Mouse (Mus musculus): ENCODE data around the gene Gpd2.

Gpd2 gene

DNA sequence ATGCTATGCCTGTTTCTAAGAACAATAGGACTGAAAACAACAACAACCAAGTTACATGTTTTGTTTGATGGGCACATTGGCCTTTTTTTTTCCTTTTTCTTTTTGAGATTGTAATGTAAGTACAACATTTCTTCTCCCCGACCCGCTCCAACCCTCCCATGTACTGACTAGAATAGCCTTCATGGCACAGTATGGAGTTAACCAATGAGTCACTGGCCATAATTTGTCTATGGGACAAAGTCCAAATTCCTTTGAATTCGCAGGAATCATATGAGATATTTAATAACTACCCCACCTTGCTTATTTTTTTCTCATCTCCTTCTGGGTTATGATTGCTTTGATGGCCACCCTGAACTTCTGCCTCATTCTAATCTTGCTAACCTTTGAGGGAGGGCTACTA is 12.7 kb downstream of the Gpd2 start:
- DNase-seq (ENCODE audit: low read depth, low spot score), result no peak

DNA sequence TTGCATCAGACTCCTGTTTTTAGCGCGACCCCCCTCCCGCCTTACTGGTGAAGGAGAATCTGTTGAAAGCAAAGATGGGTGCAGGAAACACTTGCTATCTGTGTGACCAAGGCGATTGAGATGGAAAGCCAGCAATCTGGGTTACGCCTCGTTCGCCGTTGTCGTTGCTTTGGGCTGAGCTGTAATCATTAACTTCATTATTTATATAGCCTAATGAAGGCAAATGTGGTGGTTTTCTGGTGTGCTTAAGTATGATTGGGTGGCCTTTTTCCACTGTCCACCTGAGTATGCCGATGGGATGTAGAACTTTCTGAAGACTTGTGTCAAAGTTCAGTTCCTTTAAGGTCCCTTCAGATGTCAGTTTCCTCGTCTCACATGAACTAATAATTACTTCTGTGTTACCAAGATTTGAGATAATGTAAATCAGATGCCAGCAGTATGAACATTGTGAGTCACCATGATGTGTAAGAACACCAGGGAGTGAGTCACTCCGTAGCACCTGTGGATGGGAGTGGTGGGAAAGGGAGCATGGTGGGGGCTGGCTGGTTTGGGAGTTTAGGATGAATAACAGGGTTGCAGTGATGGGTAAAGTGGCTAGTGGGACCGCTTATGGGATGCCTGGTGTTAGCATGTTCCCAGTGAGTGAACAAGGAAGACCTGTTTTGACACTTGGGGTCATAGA is 14.3 kb downstream of the Gpd2 start:
- no peak for DNase-seq (ENCODE audit: low read depth, low spot score)

- no peak for DNase-seq (ENCODE audit: low read depth, low spot score)
Measured at GRCm38 (mm10) chr2:57252542-57253301, 15.3 kb downstream of the Gpd2 start.

DNA sequence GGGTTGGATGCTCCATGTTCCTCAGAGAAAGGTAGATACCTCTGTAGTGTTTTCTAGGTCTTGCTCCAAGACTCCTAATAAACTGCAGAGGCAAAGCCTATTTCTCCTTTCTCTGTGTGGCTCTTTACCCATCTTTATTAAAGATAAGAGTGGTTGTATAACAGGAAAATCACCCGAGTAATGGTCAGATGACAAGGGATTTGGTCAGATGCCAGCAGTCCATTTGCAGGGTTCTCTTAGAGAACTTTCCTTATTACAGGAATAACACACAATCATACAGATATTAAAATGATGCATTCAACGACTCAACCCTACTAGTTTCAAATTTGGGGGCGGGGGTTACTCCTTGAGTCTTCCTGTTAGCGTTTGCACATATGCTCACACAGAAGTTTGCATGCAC is 16.8 kb downstream of the Gpd2 start:
- DNase-seq (ENCODE audit: low read depth, low spot score), result no peak

- peak; percentile 61 for DNase-seq (ENCODE audit: low read depth, low spot score)
Measured at GRCm38 (mm10) chr2:57255153-57255670, 17.8 kb downstream of the Gpd2 start.

GRCm38 (mm10) chr2:57255836-57256235 is 18.4 kb downstream of the Gpd2 start:
- DNase-seq (ENCODE audit: low read depth, low spot score), result no peak

DNA sequence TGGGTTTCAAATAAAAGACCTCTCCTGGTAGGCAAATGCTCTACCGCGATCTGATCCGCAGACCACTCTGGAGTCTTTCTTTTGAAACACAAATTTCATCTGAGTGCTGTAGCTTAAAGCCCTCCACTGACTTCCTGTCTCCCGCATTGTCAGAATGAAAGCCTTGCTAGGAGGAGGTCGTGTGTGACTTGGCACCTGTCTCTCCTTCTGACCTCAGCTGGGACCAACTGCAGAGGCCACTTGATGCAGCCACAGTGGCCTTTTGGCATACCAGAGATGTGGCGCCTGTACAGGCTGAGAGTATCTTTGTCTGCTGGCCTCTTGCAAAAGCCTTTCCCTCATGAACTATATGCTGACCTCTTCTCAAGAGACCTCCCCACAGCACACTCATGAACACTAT is 19.0 kb downstream of the Gpd2 start:
- peak; percentile 86 for DNase-seq (ENCODE audit: low read depth, low spot score)

GRCm38 (mm10) chr2:57261286-57262077 is 24.0 kb downstream of the Gpd2 start:
- DNase-seq (ENCODE audit: low read depth, low spot score), result peak; percentile 30

DNA sequence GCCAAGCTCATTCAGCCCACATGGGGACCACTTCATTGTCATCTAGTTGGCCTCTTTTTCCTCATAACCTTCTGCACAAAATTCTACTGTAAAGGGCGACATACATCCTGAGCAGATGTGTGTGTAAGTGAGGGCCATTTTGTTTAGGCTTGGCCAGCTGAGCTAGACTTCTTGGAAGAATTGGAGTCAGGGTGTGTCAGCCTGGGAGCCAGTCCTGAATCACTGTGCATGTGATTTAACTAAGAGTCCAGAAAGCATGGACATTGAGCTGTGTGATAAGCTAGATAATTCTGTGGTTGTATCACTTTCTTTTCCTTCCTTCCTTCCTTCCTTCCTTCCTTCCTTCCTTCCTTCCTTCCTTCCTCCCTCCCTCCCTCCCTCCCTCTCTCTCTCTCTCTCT is 26.0 kb downstream of the Gpd2 start:
- no peak for DNase-seq (ENCODE audit: low read depth, low spot score)

DNA sequence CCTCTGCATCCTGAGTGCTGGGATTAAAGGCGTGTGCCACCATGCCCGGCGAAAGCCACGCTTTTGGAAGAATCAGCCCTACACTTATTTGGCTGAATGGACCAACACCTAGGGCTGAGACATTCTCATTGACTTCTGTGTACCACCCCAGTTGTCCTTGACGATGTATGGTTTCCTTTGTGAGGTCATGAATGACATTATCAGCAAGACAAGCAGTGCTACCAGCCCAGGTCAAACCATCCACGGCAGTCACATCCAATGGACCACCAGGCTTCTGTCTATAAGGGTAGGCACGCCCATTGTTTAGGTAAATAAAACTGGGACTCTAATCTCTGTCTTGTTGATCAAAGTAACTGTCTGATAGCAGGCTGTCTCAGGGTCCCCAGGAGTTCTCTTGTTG is 27.5 kb downstream of the Gpd2 start:
- peak; percentile 58 for DNase-seq (ENCODE audit: low read depth, low spot score)

DNA sequence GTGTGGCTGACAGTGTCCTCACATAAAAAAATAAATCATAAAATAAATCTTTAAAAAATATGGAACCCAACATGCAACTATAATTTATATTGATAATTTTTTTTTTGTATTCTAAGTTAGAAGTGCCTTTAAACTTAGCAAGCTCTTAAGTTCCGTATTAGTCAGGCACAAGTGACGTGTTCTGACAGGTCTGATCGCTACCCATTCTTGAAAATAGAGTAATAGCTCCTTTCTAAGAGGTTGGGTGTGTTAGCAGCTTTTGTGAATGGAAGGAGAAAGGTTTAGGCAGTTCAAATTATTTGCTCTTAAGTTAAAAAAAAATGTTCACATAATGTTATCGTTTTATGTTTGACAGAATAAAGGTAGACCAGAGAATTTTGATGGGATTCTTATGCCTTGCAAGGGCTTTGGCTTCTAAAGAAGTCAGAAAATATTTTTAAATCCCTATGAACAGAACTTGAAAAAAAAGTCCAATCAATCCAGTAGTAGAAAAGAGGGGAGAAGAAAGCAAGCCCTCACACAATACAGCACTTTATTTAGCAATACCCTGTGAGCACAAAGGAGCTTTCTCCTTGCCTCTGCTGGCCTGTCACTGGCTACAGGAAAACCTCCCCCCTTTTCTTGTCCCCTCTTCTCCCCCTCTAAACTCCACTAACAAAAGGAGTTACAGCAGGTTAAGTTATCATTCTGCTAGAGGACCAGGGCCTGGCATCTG is 29.4 kb downstream of the Gpd2 start:
- no peak for DNase-seq (ENCODE audit: low read depth, low spot score)

GRCm38 (mm10) chr2:57267394-57267716 is 29.9 kb downstream of the Gpd2 start:
- DNase-seq (ENCODE audit: low read depth, low spot score), result no peak

DNA sequence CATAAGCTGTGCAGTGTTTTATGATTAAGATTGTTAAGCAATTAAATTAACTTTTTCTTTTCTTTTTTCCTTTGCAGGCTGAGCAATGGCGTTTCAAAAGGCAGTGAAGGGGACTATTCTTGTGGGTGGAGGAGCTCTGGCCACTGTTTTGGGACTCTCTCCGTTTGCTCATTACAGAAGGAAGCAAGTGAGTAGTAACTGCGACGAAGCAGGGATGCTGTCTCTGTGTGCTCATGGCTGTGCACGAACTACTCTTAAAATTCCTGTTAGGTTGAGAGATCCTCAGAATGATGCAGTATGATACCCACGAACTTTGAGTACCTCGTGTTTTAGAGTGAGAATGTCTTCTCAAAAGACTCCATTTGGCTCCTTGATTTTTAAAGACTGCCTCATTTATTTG is 30.5 kb downstream of the Gpd2 start:
- DNase-seq (ENCODE audit: low read depth, low spot score), result no peak

DNA sequence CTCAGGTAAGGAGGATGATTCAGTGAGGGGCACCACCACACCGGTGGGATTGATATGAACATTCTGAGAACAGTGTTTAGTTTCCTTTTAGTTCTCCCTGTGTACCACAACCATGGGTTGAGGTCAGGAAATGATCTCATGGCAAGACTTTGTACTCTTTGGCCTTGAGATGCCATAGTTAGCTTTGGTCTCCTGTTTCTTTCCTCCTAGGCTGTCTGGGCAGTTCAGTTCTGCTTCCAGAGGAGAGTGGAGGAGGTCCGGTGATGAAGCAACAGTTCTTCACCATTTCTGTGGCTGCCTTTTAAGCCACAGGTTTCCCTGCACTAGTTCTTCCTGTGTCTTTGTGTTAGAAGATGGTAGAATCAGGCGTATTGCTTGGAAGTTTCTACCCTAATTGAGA is 31.4 kb downstream of the Gpd2 start:
- no peak for DNase-seq (ENCODE audit: low read depth, low spot score)

- no peak for DNase-seq (ENCODE audit: low read depth, low spot score)
Measured at GRCm38 (mm10) chr2:57269690-57270435, 32.4 kb downstream of the Gpd2 start.

GRCm38 (mm10) chr2:57280190-57280723 is 42.8 kb downstream of the Gpd2 start:
- DNase-seq (ENCODE audit: low read depth, low spot score), result no peak

DNA sequence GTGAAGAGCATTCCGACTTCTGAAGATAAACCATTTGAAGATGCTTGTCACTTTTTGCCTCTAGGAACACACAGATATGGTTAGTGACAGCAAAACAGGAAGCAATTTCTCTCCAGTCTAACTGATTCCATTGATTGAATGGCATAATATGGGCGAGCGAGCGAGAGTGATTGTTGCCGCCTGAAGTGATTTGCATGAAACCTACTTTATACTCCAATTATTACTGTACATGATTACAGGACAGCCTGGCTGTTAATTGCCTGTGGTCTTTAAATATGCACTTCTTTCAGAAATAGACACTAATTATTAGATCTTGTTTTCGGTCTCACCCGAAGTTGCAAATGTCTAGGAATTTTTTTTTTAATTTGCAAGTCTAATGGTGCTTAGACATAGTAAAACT is 46.4 kb downstream of the Gpd2 start:
- no peak for DNase-seq (ENCODE audit: low read depth, low spot score)

DNA sequence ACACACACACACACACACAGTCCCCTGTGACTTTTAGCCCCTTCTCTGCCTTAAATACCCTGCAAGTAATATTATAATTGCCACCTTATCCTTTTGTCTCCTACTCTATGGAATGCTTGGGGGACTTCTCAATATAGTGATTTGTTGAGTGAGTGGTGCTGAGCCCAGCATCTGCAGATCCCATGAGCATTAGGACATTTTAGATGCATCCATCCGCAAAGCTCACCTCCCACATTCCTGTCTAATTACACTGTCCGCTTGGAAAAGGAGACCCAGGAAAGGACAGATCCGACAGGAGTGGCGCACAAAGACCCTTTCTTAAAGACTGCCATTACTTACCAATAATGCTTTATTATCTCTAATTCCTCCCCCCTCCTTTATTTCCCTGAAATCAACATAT is 47.8 kb downstream of the Gpd2 start:
- DNase-seq (ENCODE audit: low read depth, low spot score), result no peak

GRCm38 (mm10) chr2:57287986-57288385 is 50.6 kb downstream of the Gpd2 start:
- DNase-seq (ENCODE audit: low read depth, low spot score), result no peak

DNA sequence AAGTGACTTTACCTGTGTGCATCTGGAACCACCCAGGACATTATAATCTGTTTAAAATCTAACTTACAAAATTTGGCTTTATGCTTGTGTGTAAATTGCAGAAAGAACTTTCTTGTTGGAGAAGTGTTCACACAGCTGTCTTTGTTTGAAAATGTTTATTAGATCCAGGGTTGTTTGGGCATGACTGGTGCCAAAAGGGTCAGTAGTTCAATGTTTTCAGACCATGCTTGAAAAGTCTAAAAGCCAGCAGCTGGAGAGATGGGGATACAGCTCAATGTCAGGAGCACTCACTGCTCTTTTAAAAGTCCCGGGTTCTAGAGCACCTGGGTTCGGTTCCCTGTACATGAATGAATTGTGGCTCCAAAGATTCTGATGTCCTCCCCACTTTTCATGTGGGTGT is 56.1 kb downstream of the Gpd2 start:
- DNase-seq (ENCODE audit: low read depth, low spot score), result no peak

- DNase-seq (ENCODE audit: low read depth, low spot score), result no peak
Measured at GRCm38 (mm10) chr2:57296069-57296468, 58.6 kb downstream of the Gpd2 start.

All from ZHBTc4 (cell line).